Mouse (Mus musculus) ES-CJ7 (cell line): ENCODE data around the gene Hus1.

Source experiments
- DNase-seq: peaks from one replicate; pipeline ENCODE4 v3.0.0; 2011; ENCODE audit warnings: low read depth, low spot score

Hus1 gene

DNA sequence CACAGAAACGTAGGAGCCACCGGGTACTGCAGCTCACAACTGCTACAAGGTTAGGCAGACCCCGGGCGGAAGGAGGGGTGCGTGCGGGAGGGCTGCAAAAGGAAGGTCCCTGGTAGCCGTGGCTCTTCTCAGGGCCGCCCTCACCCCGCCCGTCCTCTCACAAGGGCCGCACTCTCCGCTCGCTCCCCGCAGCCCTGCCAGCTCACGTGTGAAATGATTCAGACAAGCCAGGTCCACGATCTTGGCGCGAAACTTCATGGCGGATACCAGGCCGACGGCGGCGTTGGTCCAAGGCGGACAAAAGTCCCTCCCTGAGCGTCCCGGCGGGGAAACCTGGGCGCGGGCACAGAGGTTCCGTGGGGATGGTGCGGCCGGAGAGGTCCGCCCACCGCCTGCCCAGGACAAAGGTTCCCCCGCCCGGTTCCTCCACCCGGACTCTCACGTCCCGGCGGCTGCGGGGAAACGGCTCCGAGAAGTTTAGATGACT lies at the start of gene Hus1:
Gene Hus1, minus strand, starts transcription at position 339 of the 487 bp plus-strand sequence.
- DNase-seq, result peak; percentile 87

- DNase-seq, result no peak
Observed at GRCm38 (mm10) chr11:9060484-9060883, 49.5 kb upstream of the Hus1 start.

GRCm38 (mm10) chr11:9060029-9060428 lies 49.0 kb upstream of the Hus1 start:
- DNase-seq, result no peak

DNA sequence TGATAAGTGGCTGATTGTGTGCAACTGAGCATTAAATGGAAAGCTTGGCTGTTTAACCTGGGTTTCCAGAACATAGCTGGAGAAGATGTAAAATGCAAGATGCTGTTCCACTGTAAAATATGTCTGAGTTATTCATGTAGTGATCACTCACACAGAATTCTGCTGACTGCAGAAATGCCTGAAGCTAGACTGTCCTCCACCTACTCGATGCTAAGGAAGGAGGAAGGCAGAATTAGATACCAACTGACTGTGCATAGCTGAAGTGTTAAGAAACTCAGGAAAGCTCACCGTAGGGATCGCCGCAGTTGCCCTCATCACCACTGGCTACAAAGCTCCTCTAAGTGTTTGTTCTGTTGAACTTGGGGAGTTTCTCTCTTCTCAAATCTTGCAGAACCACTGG lies 46.7 kb upstream of the Hus1 start:
- no peak for DNase-seq

GRCm38 (mm10) chr11:9056937-9057336 lies 45.9 kb upstream of the Hus1 start:
- no peak for DNase-seq

DNA sequence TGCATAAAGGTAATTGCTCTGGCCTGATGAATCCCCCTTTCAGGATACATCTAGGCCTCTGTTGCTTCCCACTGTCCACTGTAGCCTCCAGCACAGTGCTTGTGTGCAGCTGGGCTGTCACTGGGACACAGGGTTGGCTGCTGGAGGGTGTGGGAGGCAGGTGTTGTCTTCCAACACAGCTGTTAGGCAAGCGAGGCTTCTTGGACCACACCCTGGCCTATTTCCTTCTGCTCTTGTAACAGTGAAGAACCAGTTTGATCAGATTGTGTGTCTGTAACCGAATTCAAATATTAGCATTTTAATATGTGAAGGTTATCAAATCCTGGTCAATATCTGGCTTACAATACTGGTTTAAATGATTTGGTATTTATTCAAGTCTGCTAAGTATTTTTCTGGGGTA lies 40.9 kb upstream of the Hus1 start:
- DNase-seq, result no peak

DNA sequence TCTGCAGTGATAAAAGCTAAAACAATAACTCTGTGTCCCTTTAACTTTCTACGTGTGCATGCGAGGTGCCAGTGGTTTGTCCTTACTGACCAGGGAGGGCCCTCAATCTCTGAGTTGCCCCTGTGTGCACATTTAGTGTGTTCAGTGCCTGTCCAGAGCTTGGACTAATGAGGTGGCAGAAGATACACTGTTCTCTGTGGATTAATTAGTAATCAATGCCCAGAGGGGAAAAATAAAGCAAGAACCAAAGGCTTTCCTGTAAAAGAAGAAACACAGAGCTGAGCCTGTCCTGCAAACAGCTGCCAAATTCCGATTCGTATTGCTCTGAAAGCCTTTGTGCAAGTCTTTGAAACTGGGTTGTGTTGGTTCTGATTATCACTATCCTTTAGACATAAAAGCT lies 39.2 kb upstream of the Hus1 start:
- DNase-seq, result no peak

- no peak for DNase-seq
Observed at GRCm38 (mm10) chr11:9048703-9049060, 37.7 kb upstream of the Hus1 start, which contains the start of gene Sun3. Gene Sun3 (minus strand): TSS chr11:9048991.

GRCm38 (mm10) chr11:9048011-9048702 lies 37.2 kb upstream of the Hus1 start, which contains the start of gene Gm11992:
Gene Gm11992 (plus strand): TSS chr11:9048594.
- peak; percentile 93 for DNase-seq

DNA sequence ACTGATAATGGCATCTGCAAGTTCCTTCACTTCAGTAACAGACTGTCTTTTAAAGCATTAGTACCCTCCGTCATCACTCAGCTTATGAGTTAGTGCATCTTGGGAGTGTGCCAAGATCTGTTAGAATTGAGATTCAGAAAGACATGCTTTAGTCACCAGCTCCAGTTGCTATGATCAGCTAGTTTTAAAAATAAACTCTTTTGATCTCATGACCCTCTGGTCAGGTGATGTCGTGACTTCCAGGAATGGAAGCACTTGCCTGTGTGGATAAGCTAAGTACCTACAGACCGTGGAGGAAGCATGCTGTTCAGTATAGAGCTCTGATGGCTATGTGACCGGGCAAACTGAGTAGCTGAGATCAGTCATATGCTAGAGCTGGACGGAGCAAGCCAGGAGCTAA lies 36.1 kb upstream of the Hus1 start:
- DNase-seq, result no peak

- no peak for DNase-seq
Observed at GRCm38 (mm10) chr11:9046546-9046945, 35.6 kb upstream of the Hus1 start.

DNA sequence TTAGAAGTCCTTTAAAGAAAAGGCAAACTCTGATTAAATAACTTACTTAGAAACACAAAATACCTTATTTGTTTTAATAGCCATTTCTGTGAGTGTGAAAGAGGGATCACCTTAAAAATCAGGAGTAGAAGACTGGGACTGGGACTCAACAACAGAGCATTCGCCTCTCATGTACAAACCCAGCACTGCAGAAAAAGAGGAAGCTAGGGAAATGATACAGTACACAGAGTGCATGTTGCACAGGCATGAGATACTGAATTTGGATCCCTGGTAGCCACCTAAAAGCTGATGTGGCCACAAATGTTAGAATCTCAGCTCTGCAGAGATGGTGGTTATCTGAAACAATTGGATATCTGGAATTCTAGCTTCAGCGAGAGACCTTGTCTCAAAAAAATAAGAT lies 20.5 kb upstream of the Hus1 start:
- DNase-seq, result no peak

- no peak for DNase-seq
Observed at GRCm38 (mm10) chr11:9025211-9025610, 14.2 kb upstream of the Hus1 start.

DNA sequence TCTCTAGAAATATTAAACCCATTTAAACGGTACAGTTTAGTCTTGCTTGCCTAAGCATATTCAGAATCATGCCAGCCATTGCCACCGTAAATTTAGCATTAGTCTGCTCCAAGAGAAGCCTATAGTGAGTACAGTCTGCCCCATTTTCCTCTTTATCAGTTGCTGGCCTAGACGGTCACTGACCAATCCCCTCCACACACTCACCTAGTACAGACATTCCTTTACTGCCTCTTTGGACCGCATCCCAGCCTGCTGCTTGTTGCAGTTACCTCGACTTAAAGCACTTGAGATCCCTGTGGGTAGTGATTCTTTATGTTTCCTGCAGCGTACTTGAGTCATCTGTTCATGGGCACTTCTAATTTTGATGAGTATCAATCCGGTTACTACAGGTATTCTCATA lies 13.8 kb upstream of the Hus1 start:
- no peak for DNase-seq

DNA sequence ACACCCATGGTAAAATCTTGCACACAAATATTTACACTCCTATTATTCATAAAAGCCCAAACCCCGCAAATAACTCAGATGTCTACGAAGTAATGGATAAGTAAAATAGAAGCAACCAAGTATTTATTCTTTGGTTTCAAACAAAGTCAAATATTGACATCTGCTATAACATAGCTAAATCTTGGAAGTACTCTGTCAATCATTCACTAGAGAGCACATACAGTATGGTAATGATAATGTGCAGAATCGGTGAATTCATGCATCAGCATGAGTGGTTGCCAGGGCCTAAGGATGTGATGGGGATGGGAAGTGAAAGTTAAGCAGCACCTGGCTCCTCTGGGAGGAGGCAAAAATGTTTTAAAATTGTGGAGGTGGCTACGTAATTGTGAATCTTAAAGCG lies 9.2 kb upstream of the Hus1 start:
- DNase-seq, result no peak

GRCm38 (mm10) chr11:9018491-9019267 lies 7.7 kb upstream of the Hus1 start:
- DNase-seq, result no peak

DNA sequence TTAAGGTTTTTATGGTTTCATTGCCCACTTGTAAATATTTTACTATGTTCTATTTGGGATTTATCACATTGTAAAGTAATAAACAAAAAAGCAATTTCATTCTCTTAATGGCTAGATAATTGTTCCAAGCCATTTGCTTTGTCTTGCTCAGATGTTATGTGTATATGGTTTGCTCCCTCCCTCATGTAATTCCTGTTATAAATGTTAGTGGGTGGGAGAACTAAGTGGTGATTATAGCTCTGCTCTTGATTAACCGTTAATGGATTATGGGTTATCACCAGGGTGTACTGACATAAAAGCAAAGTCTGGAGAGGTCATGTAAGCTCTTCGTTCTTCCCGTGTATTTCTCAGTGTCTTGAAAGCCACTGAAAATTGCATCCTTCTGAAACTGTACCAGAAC lies 3.7 kb upstream of the Hus1 start:
- no peak for DNase-seq

- DNase-seq, result no peak
Observed at GRCm38 (mm10) chr11:9011348-9011747, 357 bp upstream of the Hus1 start.

DNA sequence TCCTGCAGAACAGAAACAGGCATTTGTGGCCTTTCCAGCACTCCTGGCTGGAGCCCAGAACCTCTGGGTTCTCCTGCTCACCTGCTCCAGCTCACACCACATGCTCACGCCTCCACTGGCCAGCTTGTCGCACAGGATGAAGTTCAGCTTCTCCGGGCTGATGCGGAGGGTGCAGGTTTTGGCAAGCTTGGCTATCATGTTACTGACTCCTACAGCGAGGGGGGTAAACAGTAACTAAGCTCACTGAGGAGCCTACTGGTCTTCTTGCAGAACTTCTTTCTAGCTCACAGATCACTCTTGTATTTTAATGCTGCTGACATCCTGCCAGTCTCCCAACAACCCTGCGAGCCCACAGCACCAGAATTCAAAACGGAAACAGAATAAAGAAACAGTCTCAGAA lies 575 bp downstream of the Hus1 start:
- peak; percentile 69 for DNase-seq

GRCm38 (mm10) chr11:9008761-9009160 lies 2.2 kb downstream of the Hus1 start:
- no peak for DNase-seq

DNA sequence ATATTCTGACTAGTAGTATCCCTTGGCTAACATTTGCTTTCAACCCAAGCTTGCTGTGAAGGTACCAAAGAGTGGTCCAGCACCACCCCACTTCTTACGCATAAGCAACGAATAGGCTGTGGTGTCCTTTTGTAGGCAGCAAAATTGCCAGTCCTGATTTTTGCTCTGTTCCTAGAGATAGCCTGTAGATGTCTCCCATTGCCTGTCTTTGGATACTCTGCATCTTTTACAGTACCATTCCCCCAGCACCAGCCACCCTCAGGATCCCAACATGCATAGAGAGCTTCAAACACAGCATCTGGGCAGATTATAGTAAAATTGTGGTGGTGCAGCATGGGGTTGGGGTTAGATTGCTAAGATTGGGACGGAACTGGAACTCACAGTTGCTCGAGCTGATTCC lies 22.9 kb downstream of the Hus1 start:
- no peak for DNase-seq

GRCm38 (mm10) chr11:8986058-8986457 lies 24.9 kb downstream of the Hus1 start:
- DNase-seq, result peak; percentile 30

DNA sequence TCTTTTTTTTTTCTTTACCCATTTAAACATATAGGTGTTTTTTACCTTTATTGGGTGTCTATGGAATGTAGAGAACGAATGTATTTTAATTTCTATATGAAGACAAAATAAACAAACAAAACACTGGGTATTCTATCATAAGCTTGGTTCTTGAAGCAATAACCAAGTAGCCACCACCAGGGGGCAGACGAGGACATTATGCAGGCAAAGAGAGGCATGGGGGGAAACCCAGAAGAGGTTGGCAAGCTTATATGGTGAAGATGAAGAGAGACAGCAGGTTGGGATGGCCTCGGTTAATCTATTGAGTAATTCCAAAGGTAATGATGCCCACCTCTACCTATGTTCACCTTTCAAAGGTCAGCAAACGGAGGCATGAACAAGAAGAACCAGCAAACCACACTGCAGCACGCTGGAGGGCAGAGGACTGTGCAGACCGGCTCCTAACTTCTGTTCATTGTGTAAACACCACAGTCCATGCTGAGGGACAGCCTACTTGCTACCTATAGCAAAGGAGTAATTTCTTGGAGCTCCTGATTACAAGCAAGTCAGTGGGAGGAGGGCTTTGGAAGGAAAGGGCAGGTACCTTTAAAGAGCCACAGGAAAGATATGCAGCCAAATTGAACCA lies 27.6 kb downstream of the Hus1 start:
- DNase-seq, result peak; percentile 82
